In genomic region chr12:73034901-73035895, GRCm38 (mm10) we compare ENCODE assay signal across 11 mouse cellular contexts. TPM values are rescaled to one million over a fixed set of nuclear protein-coding genes. Genes with fewer than 3 reads are reported as not detected.
DNase-seq lines count a peak whose midpoint lies in the region; ATAC-seq and TF ChIP-seq lines count a peak whose summit lies in the region.
"Had no signal": no experiment of that assay in that cellular context is flagged by ENCODE, and none has a peak within 500 bp of the region (broad histone marks: within the 10 kb centered on the region; RNA-seq: fewer than 3 reads in every experiment).

No protein-coding gene starts in this region.

- intact Hi-C loops in gastrocnemius, adult 2 months (cut with DNase I) = no loop called here

- no peak for TF ChIP-seq CTCF in liver, postnatal 0 days (IDR thresholded peaks at IDR 0.05; ENCODE audit: low read depth)
- no peak for TF ChIP-seq CTCF in gastrocnemius, adult 2 months (IDR thresholded peaks at IDR 0.05)

- no peak for TF ChIP-seq EP300 in liver, postnatal 0 days (IDR thresholded peaks at IDR 0.05; ENCODE audit: low read depth)

- H3ac ChIP-seq in myocyte (ENCODE audit: control insufficient read depth, insufficient read length) = peak overlapping the region; percentile 36

- H3K36me3 ChIP-seq in liver, embryonic 11.5 days (ENCODE audit: control insufficient read depth, insufficient read depth, low read length) = no peaks in the 10 kb centered on the region
- H3K36me3 ChIP-seq in liver, postnatal 0 days (replicated peaks; ENCODE audit: insufficient read depth, low read length) = no peaks in the 10 kb centered on the region
- H3K36me3 ChIP-seq in myocyte (ENCODE audit: control insufficient read depth, insufficient read depth) = no peaks in the 10 kb centered on the region

- no peaks in the 10 kb centered on the region for H3K9me3 ChIP-seq in liver, embryonic 11.5 days (ENCODE audit: control insufficient read depth, low read length)
- H3K9me3 ChIP-seq in liver, postnatal 0 days (ENCODE audit: low read length) = no peaks in the 10 kb centered on the region

- TF ChIP-seq POLR2A in myocyte (IDR thresholded peaks at IDR 0.05; ENCODE audit: insufficient read length, low read depth) = no peak

- no peak for DNase-seq in liver, embryonic 11.5 days (ENCODE audit: low spot score)
- no peak for DNase-seq in liver, postnatal 0 days
- peak; percentile 77 for DNase-seq in embryo, embryonic 11 days
- DNase-seq in gastrocnemius, adult 2 months = peak; percentile 78
- DNase-seq in adipocyte (ENCODE audit: low spot score) = no peak
- DNase-seq: adrenal gland, adult 2 months; thymus, postnatal 14 days had no signal

- no peak overlapping the region for H3K9ac ChIP-seq in liver, embryonic 11.5 days (ENCODE audit: low read depth, low read length)
- H3K9ac ChIP-seq in liver, postnatal 0 days (replicated peaks) = no peak overlapping the region

- peak overlapping the region; percentile 38 for H3K4me2 ChIP-seq in liver, embryonic 11.5 days
- H3K4me2 ChIP-seq in liver, postnatal 0 days (ENCODE audit: low read depth, low read length) = no peak overlapping the region
- peak overlapping the region; percentile 95 for H3K4me2 ChIP-seq in myocyte (ENCODE audit: low read depth)

- ATAC-seq in liver, embryonic 11.5 days (replicated peaks; ENCODE audit: low FRiP score) = no peak
- no peak for ATAC-seq in liver, postnatal 0 days
- no peak for ATAC-seq in CD4-positive, CD25-positive, alpha-beta regulatory T cell, adult 4 months

- no peak overlapping the region for H3K27ac ChIP-seq in liver, embryonic 11.5 days (ENCODE audit: low read depth, low read length)
- no peak overlapping the region for H3K27ac ChIP-seq in liver, postnatal 0 days (ENCODE audit: low read depth)
- H3K27ac ChIP-seq in gastrocnemius, adult 2 months = peak overlapping the region; percentile 98

- no peak overlapping the region for H3K4me3 ChIP-seq in liver, embryonic 11.5 days (ENCODE audit: low read depth, low read length)
- no peak overlapping the region for H3K4me3 ChIP-seq in liver, postnatal 0 days (ENCODE audit: low read depth, low read length)
- peak overlapping the region; percentile 67 for H3K4me3 ChIP-seq in gastrocnemius, adult 2 months
- peak overlapping the region; percentile 22 for H3K4me3 ChIP-seq in myocyte
- H3K4me3 ChIP-seq: erythroblast, embryonic 14.5 days had no signal

- H3K4me1 ChIP-seq in liver, embryonic 11.5 days (replicated peaks; ENCODE audit: control insufficient read depth, insufficient read depth, low read length) = no peaks in the 10 kb centered on the region
- no peaks in the 10 kb centered on the region for H3K4me1 ChIP-seq in liver, postnatal 0 days (ENCODE audit: insufficient read depth)

- 6% methylated on average over 42 of the region's 43 CpGs for WGBS in liver, embryonic 11.5 days
- 4% methylated on average over 40 of the region's 43 CpGs for WGBS in liver, postnatal 0 days (ENCODE audit: insufficient replicate concordance)

- H3K79me2 ChIP-seq in myocyte (ENCODE audit: control insufficient read depth, insufficient read depth) = peaks cover 51% of the 10 kb centered on the region

- H3K27me3 ChIP-seq in liver, embryonic 11.5 days (replicated peaks; ENCODE audit: control insufficient read depth, insufficient read depth, low read length) = peaks cover 70% of the 10 kb centered on the region
- peaks cover 67% of the 10 kb centered on the region for H3K27me3 ChIP-seq in liver, postnatal 0 days (ENCODE audit: insufficient read depth, low read length)
- H3K27me3 ChIP-seq in myocyte (ENCODE audit: control insufficient read depth, insufficient read depth, insufficient read length) = no peaks in the 10 kb centered on the region

TF ChIP-seq in myocyte, 11 proteins besides CTCF, POLR2A, EP300 and RAD21:
- TF ChIP-seq MAX (IDR thresholded peaks at IDR 0.05; ENCODE audit: low read depth) (no peak), MYOD1 (IDR thresholded peaks at IDR 0.05; ENCODE audit: control insufficient read depth in 1 of 3, insufficient read length in 2 of 3, low read depth in 2 of 3) (peak in 1 of 3 experiments; percentile 44), POLR2AphosphoS2 (IDR thresholded peaks at IDR 0.05; ENCODE audit: insufficient read length, low read depth) (peak; percentile 35), TCF3 (IDR thresholded peaks at IDR 0.05; ENCODE audit: insufficient read length, low read depth) (no peak), E2F4 (IDR thresholded peaks at IDR 0.05; ENCODE audit: insufficient read depth) (no peak)

RNA-seq across cellular contexts. Expression of gene Six1, which starts 18.5 kb away (rescaled TPM):
- polyA plus RNA-seq in liver, embryonic 11.5 days (2014; fragmentation: Nextera tagmentation; extraction: Ambion mirVana) = 2.0 and 2.2 TPM in 2 replicates
- 0.04 and 0.17 TPM in 2 replicates for polyA plus RNA-seq in liver, postnatal 0 days (2015; fragmentation: Nextera tagmentation; extraction: Ambion mirVana)
- total RNA-seq in gastrocnemius, adult 2 months (2021) = 10 to 100 TPM; 59.8 to 68.4 TPM
- polyA plus RNA-seq in myocyte (2012; fragmentation: generic; extraction: Trizol) = 71.7 TPM
- polyA plus RNA-seq in CD4-positive, CD25-positive, alpha-beta regulatory T cell, adult 4 months (2017; shearing (Covaris generic)) = not detected
- total RNA-seq: neutrophil, adult 5-6 weeks had no signal
- polyA plus RNA-seq: erythroblast, embryonic 14.5 days had no signal

Comparison
In these comparisons a context has a peak if more than half of its experiments do, and no peak if none do; other contexts are left out.
1. DNase-seq: peak in embryo, embryonic 11 days (single experiment) and gastrocnemius, adult 2 months (single experiment); none in liver, embryonic 11.5 days (single experiment), liver, postnatal 0 days (single experiment) and adipocyte (single experiment).
2. H3K4me3 ChIP-seq: peak in gastrocnemius, adult 2 months (single experiment) and myocyte (single experiment); none in liver, embryonic 11.5 days (single experiment) and liver, postnatal 0 days (single experiment).
3. RNA of gene Six1, which starts 18.5 kb away (polyA plus RNA-seq): 71.7 TPM in myocyte (single experiment); 2.0 to 2.2 TPM in liver, embryonic 11.5 days, not detected in CD4-positive, CD25-positive, alpha-beta regulatory T cell, adult 4 months and 0.04 to 0.17 TPM in liver, postnatal 0 days; every median in the first group is over 10 times any median in the second.